Mouse (Mus musculus): ENCODE data around the gene Cplane1. TPM values are rescaled to one million over a fixed set of nuclear protein-coding genes. Genes with fewer than 3 reads are reported as not detected.
A peak's percentile ranks its signal among the peaks of the same experiment; 100 is the strongest.

The Cplane1 gene
- polyA plus RNA-seq (2014; fragmentation: Nextera tagmentation; extraction: Ambion mirVana): 11.1 and 13.2 TPM in 2 replicates

- H3K27me3 ChIP-seq (ENCODE audit: control insufficient read depth, insufficient read depth, low read length): no peaks in the 10 kb centered on the region
- H3K4me1 ChIP-seq (ENCODE audit: control insufficient read depth, insufficient read depth, low read length): peaks cover 3% of the 10 kb centered on the region; the same call in 1 of the 2 replicates
- H3K36me3 ChIP-seq (ENCODE audit: control insufficient read depth, insufficient read depth, low read length): no peaks in the 10 kb centered on the region; the same call in 1 of the 2 replicates
- peak within 1 kb of the TSS; percentile 59 for H3K4me2 ChIP-seq (ENCODE audit: low read depth)
- ATAC-seq (ENCODE audit: insufficient read depth, low FRiP score, low TSS enrichment) (peak; percentile 98), DNase-seq (ENCODE audit: low spot score) (peak; percentile 97)
- peak within 1 kb of the TSS; percentile 87 for H3K4me3 ChIP-seq (ENCODE audit: low read depth, low read length)
- H3K27ac ChIP-seq (ENCODE audit: low read depth, low read length): peak within 1 kb of the TSS; percentile 85
- no peaks in the 10 kb centered on the region for H3K9me3 ChIP-seq (ENCODE audit: control insufficient read depth, low read length)
- H3K9ac ChIP-seq (ENCODE audit: low read length): peak within 1 kb of the TSS; percentile 94
- WGBS: 2% methylated on average over 43 of the region's 47 CpGs
Observed at GRCm38 (mm10) chr15:8168591-8169265, at the start of gene Cplane1. Gene Cplane1 (plus strand): TSS chr15:8169106.

- H3K36me3 ChIP-seq (ENCODE audit: control insufficient read depth, insufficient read depth, low read length): peaks cover 17% of the 10 kb centered on the region
- no peaks in the 10 kb centered on the region for H3K4me1 ChIP-seq (ENCODE audit: control insufficient read depth, insufficient read depth, low read length)
- no peak overlapping the region for H3K27ac ChIP-seq (ENCODE audit: low read depth, low read length)
- WGBS: 77% methylated on average over 1 of the region's 1 CpGs
- no peaks in the 10 kb centered on the region for H3K9me3 ChIP-seq (ENCODE audit: control insufficient read depth, low read length)
- no peaks in the 10 kb centered on the region for H3K27me3 ChIP-seq (ENCODE audit: control insufficient read depth, insufficient read depth, low read length)
- ATAC-seq (ENCODE audit: insufficient read depth, low FRiP score, low TSS enrichment): no peak
- H3K4me2 ChIP-seq (ENCODE audit: low read depth): no peak overlapping the region
- no peak for DNase-seq (ENCODE audit: low spot score)
- no peak overlapping the region for H3K4me3 ChIP-seq (ENCODE audit: low read depth, low read length)
- H3K9ac ChIP-seq (ENCODE audit: low read length): no peak overlapping the region
Observed at GRCm38 (mm10) chr15:8129281-8129680, 39.6 kb upstream of the Cplane1 start.

GRCm38 (mm10) chr15:8131268-8131667, 37.6 kb upstream of the Cplane1 start:
- Histone ChIP-seq H3K9ac (ENCODE audit: low read length) (no peak overlapping the region), H3K4me2 (ENCODE audit: low read depth) (no peak overlapping the region), H3K27ac (ENCODE audit: low read depth, low read length) (no peak overlapping the region), H3K9me3 (ENCODE audit: control insufficient read depth, low read length) (no peaks in the 10 kb centered on the region), H3K27me3 (ENCODE audit: control insufficient read depth, insufficient read depth, low read length) (no peaks in the 10 kb centered on the region), H3K36me3 (ENCODE audit: control insufficient read depth, insufficient read depth, low read length) (peaks cover 20% of the 10 kb centered on the region), H3K4me3 (ENCODE audit: low read depth, low read length) (no peak overlapping the region), H3K4me1 (ENCODE audit: control insufficient read depth, insufficient read depth, low read length) (no peaks in the 10 kb centered on the region)
- 95% methylated on average over 3 of the region's 3 CpGs for WGBS
- DNase-seq (ENCODE audit: low spot score) (no peak), ATAC-seq (ENCODE audit: insufficient read depth, low FRiP score, low TSS enrichment) (no peak)

DNA sequence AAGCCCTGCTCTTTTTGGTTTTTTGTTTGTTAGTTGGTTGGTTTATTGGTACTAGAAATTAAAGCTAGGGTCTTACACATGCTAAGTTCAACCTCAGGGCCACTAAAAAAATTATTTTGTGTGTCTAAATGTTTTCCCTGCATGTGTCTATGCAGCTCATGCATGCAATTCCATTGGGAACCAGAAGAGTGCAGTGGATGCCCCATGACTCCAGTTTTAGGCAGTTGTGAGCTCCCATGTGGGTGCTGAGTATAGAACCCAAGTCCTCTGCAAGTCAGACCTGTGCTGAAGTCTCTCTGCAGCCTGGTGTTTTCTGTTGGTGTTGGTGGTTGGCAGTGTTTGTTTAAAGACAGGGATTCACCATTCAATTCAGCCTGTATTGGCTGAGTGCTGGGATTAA, 37.1 kb upstream of the Cplane1 start:
- Histone ChIP-seq H3K36me3 (ENCODE audit: control insufficient read depth, insufficient read depth, low read length) (peaks cover 18% of the 10 kb centered on the region), H3K4me3 (ENCODE audit: low read depth, low read length) (no peak overlapping the region), H3K27me3 (ENCODE audit: control insufficient read depth, insufficient read depth, low read length) (no peaks in the 10 kb centered on the region), H3K27ac (ENCODE audit: low read depth, low read length) (no peak overlapping the region), H3K4me2 (ENCODE audit: low read depth) (no peak overlapping the region), H3K4me1 (ENCODE audit: control insufficient read depth, insufficient read depth, low read length) (no peaks in the 10 kb centered on the region), H3K9me3 (ENCODE audit: control insufficient read depth, low read length) (no peaks in the 10 kb centered on the region), H3K9ac (ENCODE audit: low read length) (no peak overlapping the region)
- no peak for DNase-seq (ENCODE audit: low spot score)
- ATAC-seq (ENCODE audit: insufficient read depth, low FRiP score, low TSS enrichment): no peak

DNA sequence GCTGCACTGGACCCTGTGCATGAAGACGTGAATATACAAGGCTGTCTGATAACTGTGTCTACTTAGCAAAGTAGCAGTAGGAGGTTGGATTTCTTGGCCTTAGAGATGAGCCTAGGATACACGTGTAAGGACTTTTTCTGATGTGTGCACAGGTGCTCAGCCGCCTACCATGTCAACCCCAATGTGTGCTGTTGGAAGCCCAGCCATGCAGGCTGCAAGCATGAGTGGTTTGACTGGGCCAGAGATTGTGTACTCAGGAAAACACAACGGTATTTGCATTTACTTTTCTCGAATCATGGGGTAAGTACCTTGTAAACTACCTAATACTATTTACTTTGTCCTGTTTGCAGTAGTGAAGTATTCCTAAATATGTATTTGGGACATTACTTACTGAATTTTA, 33.3 kb upstream of the Cplane1 start:
- no peak overlapping the region for H3K4me2 ChIP-seq (ENCODE audit: low read depth)
- WGBS: 95% methylated on average over 5 of the region's 5 CpGs
- no peak overlapping the region for H3K9ac ChIP-seq (ENCODE audit: low read length)
- no peak for ATAC-seq (ENCODE audit: insufficient read depth, low FRiP score, low TSS enrichment)
- no peaks in the 10 kb centered on the region for H3K9me3 ChIP-seq (ENCODE audit: control insufficient read depth, low read length)
- peaks cover 16% of the 10 kb centered on the region for H3K36me3 ChIP-seq (ENCODE audit: control insufficient read depth, insufficient read depth, low read length)
- H3K4me1 ChIP-seq (ENCODE audit: control insufficient read depth, insufficient read depth, low read length): no peaks in the 10 kb centered on the region
- DNase-seq (ENCODE audit: low spot score): no peak
- H3K27me3 ChIP-seq (ENCODE audit: control insufficient read depth, insufficient read depth, low read length): no peaks in the 10 kb centered on the region
- H3K4me3 ChIP-seq (ENCODE audit: low read depth, low read length): no peak overlapping the region
- H3K27ac ChIP-seq (ENCODE audit: low read depth, low read length): no peak overlapping the region

- H3K27ac ChIP-seq (ENCODE audit: low read depth, low read length): no peak overlapping the region
- no peak overlapping the region for H3K4me2 ChIP-seq (ENCODE audit: low read depth)
- no peak for DNase-seq (ENCODE audit: low spot score)
- H3K36me3 ChIP-seq (ENCODE audit: control insufficient read depth, insufficient read depth, low read length): peaks cover 7% of the 10 kb centered on the region; the same call in 1 of the 2 replicates
- ATAC-seq (ENCODE audit: insufficient read depth, low FRiP score, low TSS enrichment): no peak
- H3K27me3 ChIP-seq (ENCODE audit: control insufficient read depth, insufficient read depth, low read length): no peaks in the 10 kb centered on the region
- no peaks in the 10 kb centered on the region for H3K9me3 ChIP-seq (ENCODE audit: control insufficient read depth, low read length)
- no peaks in the 10 kb centered on the region for H3K4me1 ChIP-seq (ENCODE audit: control insufficient read depth, insufficient read depth, low read length)
- no peak overlapping the region for H3K9ac ChIP-seq (ENCODE audit: low read length)
- no peak overlapping the region for H3K4me3 ChIP-seq (ENCODE audit: low read depth, low read length)
- WGBS: 92% methylated on average over 1 of the region's 1 CpGs
Observed at GRCm38 (mm10) chr15:8161841-8162240, 7.1 kb upstream of the Cplane1 start.

- WGBS: under 1% methylated on average over 25 of the region's 25 CpGs
- Histone ChIP-seq H3K4me3 (ENCODE audit: low read depth, low read length) (peak overlapping the region; percentile 87), H3K27ac (ENCODE audit: low read depth, low read length) (peak overlapping the region; percentile 85), H3K9ac (ENCODE audit: low read length) (peak overlapping the region; percentile 94), H3K27me3 (ENCODE audit: control insufficient read depth, insufficient read depth, low read length) (no peaks in the 10 kb centered on the region), H3K36me3 (ENCODE audit: control insufficient read depth, insufficient read depth, low read length) (no peaks in the 10 kb centered on the region; the same call in 1 of the 2 replicates), H3K4me2 (ENCODE audit: low read depth) (peak overlapping the region; percentile 59), H3K9me3 (ENCODE audit: control insufficient read depth, low read length) (no peaks in the 10 kb centered on the region), H3K4me1 (ENCODE audit: control insufficient read depth, insufficient read depth, low read length) (peaks cover 3% of the 10 kb centered on the region; the same call in 1 of the 2 replicates)
- peak; percentile 86 for ATAC-seq (ENCODE audit: insufficient read depth, low FRiP score, low TSS enrichment)
- no peak for DNase-seq (ENCODE audit: low spot score)
Observed at GRCm38 (mm10) chr15:8169266-8169746, 400 bp downstream of the Cplane1 start.

DNA sequence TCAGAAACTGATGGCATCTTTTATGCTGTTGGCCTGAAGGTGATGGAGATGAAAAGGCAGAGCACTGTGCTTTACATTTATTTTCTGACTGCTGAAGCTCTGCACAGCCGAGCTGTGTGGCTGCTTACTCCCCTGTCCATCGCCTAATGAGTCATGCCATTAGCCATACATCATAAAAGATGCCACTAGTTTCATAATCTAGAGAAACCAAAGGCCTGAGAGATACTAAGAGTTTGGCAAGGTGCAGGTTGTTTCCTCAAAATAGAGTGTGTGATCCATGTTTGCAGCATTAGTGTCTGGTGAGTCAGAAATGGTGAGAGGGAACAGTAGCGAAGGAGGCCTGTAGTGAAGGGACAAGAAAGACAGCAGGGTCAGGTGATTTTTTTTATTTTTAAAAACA, 20.7 kb downstream of the Cplane1 start:
- Histone ChIP-seq H3K27me3 (ENCODE audit: control insufficient read depth, insufficient read depth, low read length) (no peaks in the 10 kb centered on the region), H3K9me3 (ENCODE audit: control insufficient read depth, low read length) (no peaks in the 10 kb centered on the region), H3K4me3 (ENCODE audit: low read depth, low read length) (no peak overlapping the region), H3K36me3 (ENCODE audit: control insufficient read depth, insufficient read depth, low read length) (peaks cover 3% of the 10 kb centered on the region; the same call in 1 of the 2 replicates), H3K9ac (ENCODE audit: low read length) (no peak overlapping the region), H3K4me2 (ENCODE audit: low read depth) (no peak overlapping the region), H3K4me1 (ENCODE audit: control insufficient read depth, insufficient read depth, low read length) (no peaks in the 10 kb centered on the region), H3K27ac (ENCODE audit: low read depth, low read length) (no peak overlapping the region)
- DNase-seq (ENCODE audit: low spot score) (no peak), ATAC-seq (ENCODE audit: insufficient read depth, low FRiP score, low TSS enrichment) (no peak)
- WGBS: 88% methylated on average over 3 of the region's 3 CpGs

DNA sequence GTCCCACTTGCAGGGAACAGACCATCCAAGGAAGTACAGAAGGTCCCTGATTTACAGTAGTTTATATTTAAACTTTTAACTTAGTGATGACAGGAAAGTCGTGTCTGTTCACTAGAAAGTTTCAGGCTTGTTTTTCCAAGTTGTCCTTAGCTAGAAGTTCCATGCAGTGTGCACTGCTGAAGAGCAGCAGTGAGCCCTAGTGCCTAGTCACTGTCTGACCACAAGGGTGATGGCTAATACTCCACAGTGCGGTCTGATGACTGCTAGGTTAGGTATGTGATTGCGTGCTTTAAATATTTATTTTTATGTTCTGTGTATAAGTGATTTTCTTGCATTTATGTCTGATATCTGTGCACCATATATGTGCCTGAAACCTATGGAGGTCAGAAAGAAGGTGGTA, 21.5 kb downstream of the Cplane1 start:
- 90% methylated on average over 3 of the region's 3 CpGs for WGBS
- Histone ChIP-seq H3K27ac (ENCODE audit: low read depth, low read length) (no peak overlapping the region), H3K36me3 (ENCODE audit: control insufficient read depth, insufficient read depth, low read length) (peaks cover 3% of the 10 kb centered on the region; the same call in 1 of the 2 replicates)

More for the DNA sequence above, 21.5 kb downstream of the Cplane1 start:
- Histone ChIP-seq H3K4me3 (ENCODE audit: low read depth, low read length) (no peak overlapping the region), H3K9ac (ENCODE audit: low read length) (no peak overlapping the region), H3K4me2 (ENCODE audit: low read depth) (no peak overlapping the region), H3K9me3 (ENCODE audit: control insufficient read depth, low read length) (no peaks in the 10 kb centered on the region), H3K4me1 (ENCODE audit: control insufficient read depth, insufficient read depth, low read length) (no peaks in the 10 kb centered on the region), H3K27me3 (ENCODE audit: control insufficient read depth, insufficient read depth, low read length) (no peaks in the 10 kb centered on the region)
- no peak for DNase-seq (ENCODE audit: low spot score)
- no peak for ATAC-seq (ENCODE audit: insufficient read depth, low FRiP score, low TSS enrichment)
